Mouse (Mus musculus) embryonic stem cell, embryonic (primary cell): ENCODE data around the gene Ankrd33.

Source experiments
- CTCF ChIA-PET, 4 experiments: fragments of 300-600 bp in 2 of 4; fragments of 350-600 bp in 2 of 4; sonication (Branson Sonifier 250); formaldehyde crosslinking; loops; one replicate each; lab custom pipeline; 2022; ENCODE audit warnings: inconsistent platforms in 2 of 4; lab: Charles Lee
- POLR2A ChIA-PET, 4 experiments: fragments of 300-600 bp in 2 of 4; fragments of 350-600 bp in 2 of 4; sonication (Branson Sonifier 250); formaldehyde crosslinking; loops; one replicate each; lab custom pipeline; 2022; ENCODE audit warnings: antibody characterized with exemption in 4 of 4, inconsistent platforms in 1 of 4; lab: Charles Lee

The Ankrd33 gene

GRCm38 (mm10) chr15:101128181-101129089 is 12.9 kb downstream of the Ankrd33 start, which contains the start of gene Acvrl1:
TSS of gene Acvrl1 (plus strand) at chr15:101128522.
- ChIA-PET CTCF (interaction anchor here (0.5 to 1.5 kb wide), 11 partner anchors 10 to 263 kb away, joined by 3 to 7 read pairs (median 3); no protein-coding TSS in a partner anchor), POLR2A (interaction anchor here in 3 of 4 experiments (0.5 to 3.6 kb wide), 11 partner anchors 9 to 706 kb away, joined by 3 to 19 read pairs (median 3); partner anchors contain the start of gene Ankrd33 (in 1 of the 3))

GRCm38 (mm10) chr15:101129412-101129811 is 13.9 kb downstream of the Ankrd33 start:
- CTCF ChIA-PET = interaction anchor here in 3 of 4 experiments (0.5 to 1.5 kb wide), 6 partner anchors 9 to 188 kb away, joined by 3 to 4 read pairs (median 4); no protein-coding TSS in a partner anchor
- POLR2A ChIA-PET = interaction anchor here in 3 of 4 experiments (0.8 to 3.6 kb wide), 6 partner anchors 10 to 946 kb away, joined by 3 to 19 read pairs (median 3); partner anchors contain the start of gene Ankrd33 (in 1 of the 3)

GRCm38 (mm10) chr15:101131498-101131897 is 15.9 kb downstream of the Ankrd33 start:
- CTCF ChIA-PET = no interaction called here
- POLR2A ChIA-PET = interaction anchor here in 1 of 4 experiments (2.1 kb wide), 1 partner anchor 11 kb away, joined by 6 read pairs; no protein-coding TSS in a partner anchor

- POLR2A ChIA-PET = interaction anchor here in 3 of 4 experiments (0.5 to 2.1 kb wide), 3 partner anchors 9 to 1761 kb away, joined by 5 to 19 read pairs (median 6); partner anchors contain the start of gene Fmnl3 (in 1 of the 3)
- CTCF ChIA-PET = interaction anchor here in 2 of 4 experiments (0.6 to 1.4 kb wide), 2 partner anchors 13 to 66 kb away, joined by 4 to 6 read pairs; no protein-coding TSS in a partner anchor
Measured at GRCm38 (mm10) chr15:101132041-101132440, 16.5 kb downstream of the Ankrd33 start.

- POLR2A ChIA-PET = interaction anchor here in 3 of 4 experiments (0.5 to 2.1 kb wide), 4 partner anchors 8 to 1762 kb away, joined by 4 to 19 read pairs (median 6); partner anchors contain the start of gene Fmnl3 (in 1 of the 3)
- CTCF ChIA-PET = interaction anchor here in 1 of 4 experiments (0.7 to 1.4 kb wide), 2 partner anchors 18 to 65 kb away, joined by 3 to 4 read pairs; no protein-coding TSS in a partner anchor
Measured at GRCm38 (mm10) chr15:101132761-101133160, 17.2 kb downstream of the Ankrd33 start.

GRCm38 (mm10) chr15:101133993-101134704 is 18.6 kb downstream of the Ankrd33 start:
- POLR2A ChIA-PET = interaction anchor here in 3 of 4 experiments (0.5 to 2.9 kb wide), 18 partner anchors 11 to 1162 kb away, joined by 3 to 11 read pairs (median 4); no protein-coding TSS in a partner anchor
- CTCF ChIA-PET = interaction anchor here (0.6 to 2.4 kb wide), 10 partner anchors 9 to 91 kb away, joined by 3 to 7 read pairs (median 4); partner anchors contain the start of gene Ankrd33 (in 1 of the 4)

GRCm38 (mm10) chr15:101135405-101135804 is 19.9 kb downstream of the Ankrd33 start:
- ChIA-PET POLR2A (interaction anchor here (0.5 to 2.9 kb wide), 17 partner anchors 8 to 871 kb away, joined by 3 to 11 read pairs (median 4); no protein-coding TSS in a partner anchor), CTCF (interaction anchor here in 3 of 4 experiments (0.5 to 2.4 kb wide), 10 partner anchors 8 to 980 kb away, joined by 3 to 22 read pairs (median 4); no protein-coding TSS in a partner anchor)

GRCm38 (mm10) chr15:101137455-101137854 is 21.9 kb downstream of the Ankrd33 start:
- ChIA-PET CTCF (no interaction called here), POLR2A (interaction anchor here in 2 of 4 experiments (0.6 to 1.9 kb wide), 7 partner anchors 8 to 803 kb away, joined by 3 to 6 read pairs (median 4); no protein-coding TSS in a partner anchor)

- CTCF ChIA-PET = interaction anchor here in 1 of 4 experiments (0.8 kb wide), 1 partner anchor 11 kb away, joined by 3 read pairs; no protein-coding TSS in a partner anchor
- POLR2A ChIA-PET = interaction anchor here in 2 of 4 experiments (0.6 to 4.7 kb wide), 8 partner anchors 10 to 848 kb away, joined by 3 to 19 read pairs (median 4); partner anchors contain the start of gene Acvrl1 (in 1 of the 2)
Measured at GRCm38 (mm10) chr15:101138675-101139074, 23.1 kb downstream of the Ankrd33 start.

GRCm38 (mm10) chr15:101139885-101140284 is 24.3 kb downstream of the Ankrd33 start:
- ChIA-PET CTCF (interaction anchor here in 3 of 4 experiments (0.7 to 2.0 kb wide), 5 partner anchors 20 to 87 kb away, joined by 3 to 6 read pairs (median 4); no protein-coding TSS in a partner anchor), POLR2A (interaction anchor here in 3 of 4 experiments (0.6 to 4.7 kb wide), 9 partner anchors 11 to 156 kb away, joined by 3 to 19 read pairs (median 5); partner anchors contain the start of gene Acvrl1 (in 1 of the 3))

GRCm38 (mm10) chr15:101140587-101140986 is 25.0 kb downstream of the Ankrd33 start:
- POLR2A ChIA-PET = interaction anchor here (0.6 to 4.7 kb wide), 17 partner anchors 8 to 549 kb away, joined by 3 to 19 read pairs (median 5); partner anchors contain the start of genes Acvr1b (in 1 of the 4) and Acvrl1 (in 1 of the 4)

GRCm38 (mm10) chr15:101141061-101141541 is 25.5 kb downstream of the Ankrd33 start:
- POLR2A ChIA-PET = interaction anchor here (0.6 to 4.7 kb wide), 16 partner anchors 8 to 550 kb away, joined by 3 to 19 read pairs (median 4); partner anchors contain the start of genes Acvr1b (in 1 of the 4) and Acvrl1 (in 1 of the 4)
- CTCF ChIA-PET = interaction anchor here in 3 of 4 experiments (0.6 to 2.0 kb wide), 6 partner anchors 21 to 1522 kb away, joined by 3 to 9 read pairs (median 4); no protein-coding TSS in a partner anchor

More at GRCm38 (mm10) chr15:101140587-101140986, 25.0 kb downstream of the Ankrd33 start:
- CTCF ChIA-PET = interaction anchor here in 3 of 4 experiments (0.6 to 2.0 kb wide), 8 partner anchors 20 to 1523 kb away, joined by 3 to 9 read pairs (median 4); no protein-coding TSS in a partner anchor

- ChIA-PET CTCF (interaction anchor here in 2 of 4 experiments (0.5 to 1.4 kb wide), 3 partner anchors 9 to 100 kb away, joined by 3 to 5 read pairs (median 4); no protein-coding TSS in a partner anchor), POLR2A (interaction anchor here in 2 of 4 experiments (0.6 to 4.7 kb wide), 9 partner anchors 10 to 96 kb away, joined by 3 to 19 read pairs (median 5); partner anchors contain the start of gene Acvrl1 (in 1 of the 2))
Measured at GRCm38 (mm10) chr15:101142672-101143071, 27.1 kb downstream of the Ankrd33 start.

- ChIA-PET POLR2A (interaction anchor here in 2 of 4 experiments (0.6 to 3.5 kb wide), 11 partner anchors 9 to 95 kb away, joined by 3 to 34 read pairs (median 5); no protein-coding TSS in a partner anchor), CTCF (interaction anchor here in 3 of 4 experiments (0.5 to 1.3 kb wide), 4 partner anchors 9 to 101 kb away, joined by 3 to 22 read pairs (median 4); no protein-coding TSS in a partner anchor)
Measured at GRCm38 (mm10) chr15:101143494-101143893, 27.9 kb downstream of the Ankrd33 start.

- CTCF ChIA-PET = interaction anchor here in 3 of 4 experiments (0.5 to 3.4 kb wide), 9 partner anchors 29 to 762 kb away, joined by 3 to 19 read pairs (median 3); partner anchors contain the start of gene Ankrd33 (in 1 of the 3)
- POLR2A ChIA-PET = interaction anchor here in 3 of 4 experiments (0.8 to 3.5 kb wide), 9 partner anchors 9 to 121 kb away, joined by 4 to 34 read pairs (median 6); partner anchors contain the start of gene Acvr1b (in 1 of the 3)
Measured at GRCm38 (mm10) chr15:101144176-101144575, 28.6 kb downstream of the Ankrd33 start.
